Mouse (Mus musculus) MN1 (cell line): Measurements from ENCODE around the gene Tmem236.
"Not testable (repeated sequence)": the region's sequence is repeated elsewhere in the genome, so short reads cannot be mapped to it uniquely, and the experiment has no call there.

ENCODE experiments used
- DNase-seq: peaks from one replicate; pipeline ENCODE4 v3.0.0-alpha.2; 2016; ENCODE audit warnings: low spot score

Tmem236 gene

GRCm38 (mm10) chr2:14192046-14192445 lies 17.7 kb downstream of the Tmem236 start:
- no peak for DNase-seq

GRCm38 (mm10) chr2:14198325-14198903 lies 24.1 kb downstream of the Tmem236 start:
- not testable (repeated sequence) for DNase-seq

GRCm38 (mm10) chr2:14199621-14200020 lies 25.3 kb downstream of the Tmem236 start:
- no peak for DNase-seq

- not testable (repeated sequence) for DNase-seq
Measured at GRCm38 (mm10) chr2:14200879-14201445, 26.6 kb downstream of the Tmem236 start.

GRCm38 (mm10) chr2:14204308-14204707 lies 30.0 kb downstream of the Tmem236 start:
- DNase-seq: no peak

- DNase-seq: no peak
Measured at GRCm38 (mm10) chr2:14206798-14207197, 32.5 kb downstream of the Tmem236 start.

- DNase-seq: no peak
Measured at GRCm38 (mm10) chr2:14210731-14211130, 36.4 kb downstream of the Tmem236 start.

- DNase-seq: no peak
Measured at GRCm38 (mm10) chr2:14211606-14212005, 37.3 kb downstream of the Tmem236 start.

- no peak for DNase-seq
Measured at GRCm38 (mm10) chr2:14214764-14215163, 40.4 kb downstream of the Tmem236 start.

- DNase-seq: no peak
Measured at GRCm38 (mm10) chr2:14216653-14217052, 42.3 kb downstream of the Tmem236 start.

GRCm38 (mm10) chr2:14218126-14218525 lies 43.8 kb downstream of the Tmem236 start:
- no peak for DNase-seq

GRCm38 (mm10) chr2:14224387-14224786 lies 50.1 kb downstream of the Tmem236 start:
- DNase-seq: no peak

- DNase-seq: no peak
Measured at GRCm38 (mm10) chr2:14228495-14228894, 54.2 kb downstream of the Tmem236 start.

- DNase-seq: no peak
Measured at GRCm38 (mm10) chr2:14229149-14229548, 54.8 kb downstream of the Tmem236 start, which contains the start of gene Mrc1. Gene Mrc1 (plus strand): TSS chr2:14229392.

- no peak for DNase-seq
Measured at GRCm38 (mm10) chr2:14229979-14230378, 55.7 kb downstream of the Tmem236 start.

GRCm38 (mm10) chr2:14232897-14233296 lies 58.6 kb downstream of the Tmem236 start:
- DNase-seq: no peak

- DNase-seq: no peak
Measured at GRCm38 (mm10) chr2:14233983-14234382, 59.7 kb downstream of the Tmem236 start.

- DNase-seq: no peak
Measured at GRCm38 (mm10) chr2:14235319-14235718, 61.0 kb downstream of the Tmem236 start.

- no peak for DNase-seq
Measured at GRCm38 (mm10) chr2:14236920-14237319, 62.6 kb downstream of the Tmem236 start.

- no peak for DNase-seq
Measured at GRCm38 (mm10) chr2:14237723-14238122, 63.4 kb downstream of the Tmem236 start.

GRCm38 (mm10) chr2:14239151-14239550 lies 64.8 kb downstream of the Tmem236 start:
- no peak for DNase-seq

GRCm38 (mm10) chr2:14244157-14244556 lies 69.8 kb downstream of the Tmem236 start:
- no peak for DNase-seq

- no peak for DNase-seq
Measured at GRCm38 (mm10) chr2:14244668-14245067, 70.3 kb downstream of the Tmem236 start.
